ENCODE assay signal across 10 mouse cellular contexts in the genomic region with DNA sequence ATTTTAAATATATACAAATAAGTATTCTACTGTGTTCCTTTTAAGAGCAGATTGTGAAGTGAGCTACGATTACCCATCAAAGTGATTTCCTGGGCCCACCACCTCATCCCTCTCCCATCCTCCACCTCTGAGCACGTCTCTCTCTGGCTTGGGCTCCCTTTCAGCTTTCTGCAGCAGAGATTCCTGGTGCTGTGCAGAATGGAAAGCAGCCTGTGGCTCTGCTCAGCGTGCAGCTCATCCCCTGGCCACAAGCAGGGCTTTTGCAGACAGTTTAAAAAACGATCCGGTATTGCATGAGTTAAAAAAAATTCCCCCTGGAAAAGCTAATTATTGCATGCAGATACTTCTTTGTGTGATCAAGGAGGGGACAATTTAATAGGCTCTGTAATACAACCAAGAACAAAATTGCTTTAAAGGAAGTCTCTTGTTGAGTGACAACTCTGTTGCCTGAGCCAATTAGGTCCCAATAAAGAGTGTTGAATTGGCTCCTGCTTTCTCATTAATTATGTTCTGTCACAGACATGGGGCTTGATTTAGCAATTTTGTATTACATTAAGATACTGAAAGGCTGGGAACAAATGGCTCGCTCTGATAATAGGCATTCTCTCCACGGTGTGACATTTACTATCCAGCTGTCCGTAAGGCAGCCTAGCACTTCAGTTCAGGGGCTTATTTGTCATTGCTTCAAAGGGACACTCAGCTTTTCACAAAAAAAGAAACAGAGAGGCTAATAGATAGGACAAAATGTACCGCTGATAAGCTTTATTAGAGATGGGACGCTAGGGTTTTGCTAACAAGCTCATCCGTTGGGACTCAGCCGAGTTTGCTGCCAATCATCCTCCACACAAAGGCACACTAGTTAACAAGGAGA.
DNase-seq lines count a peak whose midpoint lies in the region; ATAC-seq lines count a peak whose summit lies in the region.
"Had no signal": no experiment of that assay in that cellular context is flagged by ENCODE, and none has a peak within 500 bp of the region (broad histone marks: within the 10 kb centered on the region; RNA-seq: fewer than 3 reads in every experiment).

No protein-coding gene starts in this region.

- H3K27ac ChIP-seq in heart, embryonic 13.5 days (replicated peaks): no peak overlapping the region
- peak overlapping the region; percentile 92 for H3K27ac ChIP-seq in forebrain, embryonic 12.5 days
- no peak overlapping the region for H3K27ac ChIP-seq in intestine, embryonic 15.5 days
- H3K27ac ChIP-seq: embryonic facial prominence, embryonic 13.5 days; liver, embryonic 14.5 days had no signal

- 24% methylated on average over 12 of the region's 12 CpGs for WGBS in heart, embryonic 13.5 days
- WGBS in forebrain, embryonic 12.5 days: 4% methylated on average over 12 of the region's 12 CpGs
- 46% methylated on average over 12 of the region's 12 CpGs for WGBS in intestine, embryonic 15.5 days

- intact Hi-C loops in gastrocnemius, postnatal 14 days (cut with DNase I; ENCODE audit: low total_unique reads): no loop called here

- no peaks in the 10 kb centered on the region for H3K27me3 ChIP-seq in heart, embryonic 13.5 days (replicated peaks)
- no peaks in the 10 kb centered on the region for H3K27me3 ChIP-seq in forebrain, embryonic 12.5 days
- no peaks in the 10 kb centered on the region for H3K27me3 ChIP-seq in intestine, embryonic 15.5 days (replicated peaks)
- H3K27me3 ChIP-seq: embryonic facial prominence, embryonic 13.5 days had no signal

- H3K36me3 ChIP-seq in heart, embryonic 13.5 days: no peaks in the 10 kb centered on the region
- H3K36me3 ChIP-seq in forebrain, embryonic 12.5 days (replicated peaks): no peaks in the 10 kb centered on the region
- H3K36me3 ChIP-seq in intestine, embryonic 15.5 days: no peaks in the 10 kb centered on the region
- H3K36me3 ChIP-seq: embryonic facial prominence, embryonic 13.5 days had no signal

- no peak for ATAC-seq in heart, embryonic 13.5 days (ENCODE audit: extremely low read depth, insufficient number of reproducible peaks, low FRiP score, low TSS enrichment)
- peak; percentile 92 for ATAC-seq in forebrain, embryonic 12.5 days (ENCODE audit: low FRiP score)
- ATAC-seq in intestine, embryonic 15.5 days: no peak

- no peak overlapping the region; the same call in 1 of the 2 replicates for H3K9ac ChIP-seq in heart, embryonic 13.5 days
- no peak overlapping the region for H3K9ac ChIP-seq in forebrain, embryonic 12.5 days
- no peak overlapping the region for H3K9ac ChIP-seq in intestine, embryonic 15.5 days
- H3K9ac ChIP-seq: embryonic facial prominence, embryonic 13.5 days; liver, embryonic 14.5 days had no signal

- H3K4me1 ChIP-seq in heart, embryonic 13.5 days: peaks cover 12% of the 10 kb centered on the region; the same call in 1 of the 2 replicates
- peaks cover 52% of the 10 kb centered on the region for H3K4me1 ChIP-seq in forebrain, embryonic 12.5 days
- no peaks in the 10 kb centered on the region for H3K4me1 ChIP-seq in intestine, embryonic 15.5 days (replicated peaks)

- DNase-seq in heart, adult 8-10 months (ENCODE audit: low spot score): no peak
- peak; percentile 60 for DNase-seq in Muller cell, postnatal 12 days (ENCODE audit: inconsistent ontology term)
- DNase-seq in mesoderm, embryonic 11.5 days (ENCODE audit: low read depth, low spot score): peak; percentile 45
- no peak for DNase-seq in gastrocnemius, postnatal 14 days
- no peak for DNase-seq in gastrocnemius, adult 8-10 months (ENCODE audit: low spot score in 2 of 2)

- no peak overlapping the region for H3K4me3 ChIP-seq in heart, embryonic 13.5 days
- 0 out of 2 replicates have a peak overlapping the region, but pooled peaks have one; percentile 10 for H3K4me3 ChIP-seq in forebrain, embryonic 12.5 days (replicated peaks)
- H3K4me3 ChIP-seq in intestine, embryonic 15.5 days (replicated peaks): no peak overlapping the region
- H3K4me3 ChIP-seq: embryonic facial prominence, embryonic 13.5 days had no signal

- peak overlapping the region; percentile 39 for H3K4me2 ChIP-seq in heart, embryonic 13.5 days
- peak overlapping the region; percentile 38 for H3K4me2 ChIP-seq in forebrain, embryonic 12.5 days
- no peak overlapping the region for H3K4me2 ChIP-seq in intestine, embryonic 15.5 days (replicated peaks)
- H3K4me2 ChIP-seq: embryonic facial prominence, embryonic 13.5 days had no signal

- no peaks in the 10 kb centered on the region for H3K9me3 ChIP-seq in heart, embryonic 13.5 days
- no peaks in the 10 kb centered on the region for H3K9me3 ChIP-seq in forebrain, embryonic 12.5 days
- H3K9me3 ChIP-seq in intestine, embryonic 15.5 days: no peaks in the 10 kb centered on the region
- H3K9me3 ChIP-seq: embryonic facial prominence, embryonic 13.5 days had no signal

Comparison
In these comparisons a context has a peak if more than half of its experiments do, and no peak if none do; other contexts are left out.
1. DNase-seq: peak in Muller cell, postnatal 12 days (single experiment) and mesoderm, embryonic 11.5 days (single experiment); none in heart, adult 8-10 months (single experiment), gastrocnemius, postnatal 14 days (single experiment) and gastrocnemius, adult 8-10 months (0 of 2).